Mouse (Mus musculus): ENCODE data around the gene Gpx6. TPM values are rescaled to one million over a fixed set of nuclear protein-coding genes. Genes with fewer than 3 reads are reported as not detected.

Gene Gpx6
- not detected for polyA plus RNA-seq (2017; shearing (Covaris generic))

DNA sequence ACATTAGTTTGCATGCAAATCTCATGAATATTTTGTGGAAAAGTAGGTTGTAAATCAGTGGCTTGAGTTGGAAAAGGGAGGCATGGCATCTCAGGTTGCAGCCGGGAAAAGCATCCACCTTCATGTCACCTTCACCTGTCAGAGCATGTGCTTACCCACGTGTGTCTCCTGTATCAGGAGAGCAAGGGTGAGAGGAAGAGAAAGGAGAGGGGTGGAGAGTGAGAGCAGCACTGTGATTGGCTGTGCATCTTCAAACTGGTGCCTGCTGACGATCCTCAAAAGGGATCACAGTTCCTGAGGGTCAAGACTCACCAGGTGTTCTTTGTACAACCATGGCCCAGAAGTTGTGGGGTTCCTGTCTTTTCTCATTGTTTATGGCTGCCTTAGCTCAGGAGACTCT, at the start of gene Gpx6:
Gpx6 (plus strand) TSS at position 200 of the 400 bp plus-strand sequence.

GRCm38 (mm10) chr13:21292631-21293030, 19.3 kb upstream of the Gpx6 start, which contains the start of gene Gpx5:
Gene Gpx5, minus strand, starts transcription at chr13:21292731.

GRCm38 (mm10) chr13:21346610-21347009, 34.7 kb downstream of the Gpx6 start, which contains the start of gene Olfr1367:
Gene Olfr1367, plus strand, starts transcription at chr13:21346910.

DNA sequence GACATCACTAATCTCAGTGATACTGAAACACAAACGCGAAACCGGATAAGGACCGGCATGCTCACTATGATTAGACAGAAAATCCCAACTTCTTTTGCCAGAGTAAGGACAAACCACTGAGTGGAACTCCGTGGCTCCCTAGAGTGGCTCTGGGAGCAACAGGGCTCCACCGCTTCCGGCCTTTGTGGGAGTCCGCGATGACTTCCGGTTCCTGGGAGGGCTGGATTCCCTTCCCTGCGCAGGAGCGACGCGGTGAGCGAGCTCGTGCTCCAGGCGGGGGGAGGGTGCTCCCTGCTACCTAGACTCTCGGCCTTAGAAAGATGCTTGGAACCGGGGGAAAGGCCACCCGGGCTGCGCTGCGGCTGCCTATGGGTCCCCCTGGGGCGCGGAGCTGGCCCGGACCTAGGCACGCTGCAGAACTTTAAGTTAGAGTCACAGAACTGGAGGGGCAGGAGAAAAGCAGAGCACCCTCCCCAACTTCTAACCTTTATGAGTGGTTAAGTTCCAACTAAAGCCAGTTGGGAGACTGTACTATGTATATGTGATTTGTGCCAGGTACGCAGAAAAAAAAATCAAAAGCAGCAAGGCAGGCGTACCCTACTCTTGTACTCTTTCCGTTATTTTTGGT, 50.8 kb downstream of the Gpx6 start, which contains the start of gene Zscan12:
Zscan12 (plus strand) TSS at position 200 of the 628 bp plus-strand sequence.

Other genes starting within 250 kb of the Gpx6 start
- gene Olfr1370, start 237.2 kb upstream of the Gpx6 start, polyA plus RNA-seq (2017; shearing (Covaris generic)): not detected
- 0.07 TPM for gene Olfr1369-ps1, start 200.6 kb upstream of the Gpx6 start, polyA plus RNA-seq (2017; shearing (Covaris generic))
- not detected for gene Olfr263, start 182.5 kb upstream of the Gpx6 start, polyA plus RNA-seq (2017; shearing (Covaris generic))
- not detected for gene Olfr1368, start 166.3 kb upstream of the Gpx6 start, polyA plus RNA-seq (2017; shearing (Covaris generic))
- 18.2 TPM for gene Trim27, start 132.7 kb upstream of the Gpx6 start, polyA plus RNA-seq (2017; shearing (Covaris generic))
- not detected for gene Gpx5, start 19.4 kb upstream of the Gpx6 start, polyA plus RNA-seq (2017; shearing (Covaris generic))
- not detected for gene Olfr1367, start 34.8 kb downstream of the Gpx6 start, polyA plus RNA-seq (2017; shearing (Covaris generic))
- gene Zscan12, start 50.7 kb downstream of the Gpx6 start, polyA plus RNA-seq (2017; shearing (Covaris generic)): 11.6 TPM
- 49.9 TPM for gene Zkscan3, start 90.6 kb downstream of the Gpx6 start, polyA plus RNA-seq (2017; shearing (Covaris generic))
- gene Pgbd1, start 128.9 kb downstream of the Gpx6 start, polyA plus RNA-seq (2017; shearing (Covaris generic)): 0.84 TPM
- gene Zscan26, start 141.6 kb downstream of the Gpx6 start, polyA plus RNA-seq (2017; shearing (Covaris generic)): 11.3 TPM
- 0.25 TPM for gene Nkapl, start 156.4 kb downstream of the Gpx6 start, polyA plus RNA-seq (2017; shearing (Covaris generic))
- not detected for gene Zkscan4, start 166.8 kb downstream of the Gpx6 start, polyA plus RNA-seq (2017; shearing (Covaris generic))
- not detected for gene Gm10065, start 167.3 kb downstream of the Gpx6 start, polyA plus RNA-seq (2017; shearing (Covaris generic))
- 0.15 TPM for gene AK157302, start 183.1 kb downstream of the Gpx6 start, polyA plus RNA-seq (2017; shearing (Covaris generic))
- 23.5 TPM for gene Gm11273, start 189.3 kb downstream of the Gpx6 start, polyA plus RNA-seq (2017; shearing (Covaris generic))
- gene Zkscan8, start 219.0 kb downstream of the Gpx6 start, polyA plus RNA-seq (2017; shearing (Covaris generic)): 7.7 TPM
- gene Olfr1366, start 230.7 kb downstream of the Gpx6 start, polyA plus RNA-seq (2017; shearing (Covaris generic)): not detected
- not detected for gene Olfr1535, start 247.8 kb downstream of the Gpx6 start, polyA plus RNA-seq (2017; shearing (Covaris generic))

Data from CD4-positive, CD25-positive, alpha-beta regulatory T cell, adult 9 weeks (primary cell).